Comparison of ENCODE assay signal across 15 mouse cellular contexts in the genomic region with DNA sequence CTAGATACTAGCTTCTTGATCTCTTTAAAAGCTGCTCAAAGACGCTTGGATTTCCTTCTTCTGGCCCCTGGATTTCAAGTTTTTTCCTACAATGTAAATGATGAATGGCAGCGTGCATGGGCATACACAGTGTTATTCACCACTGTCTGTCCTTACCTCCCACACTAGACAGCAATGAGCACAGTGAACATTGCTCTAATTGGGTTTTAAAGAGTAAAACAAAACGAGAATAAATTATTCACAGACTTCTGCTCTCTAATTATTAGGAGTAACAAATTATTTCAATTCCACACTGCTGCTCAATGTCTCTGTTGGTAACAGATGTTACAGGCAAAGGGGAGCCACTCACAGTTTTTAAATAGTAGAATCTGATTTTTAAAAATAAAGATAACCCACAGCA.
"Had no signal": no experiment of that assay in that cellular context is flagged by ENCODE, and none has a peak within 500 bp of the region (broad histone marks: within the 10 kb centered on the region; RNA-seq: fewer than 3 reads in every experiment).

No protein-coding gene starts in this region.

- H3K27ac ChIP-seq: midbrain, embryonic 10.5 days; midbrain, embryonic 12.5 days; neural tube, embryonic 12.5 days; stomach, embryonic 15.5 days; stomach, postnatal 0 days had no signal

- H3K4me3 ChIP-seq: midbrain, embryonic 10.5 days; midbrain, embryonic 12.5 days; myocyte; neural tube, embryonic 12.5 days; stomach, embryonic 15.5 days had no signal

- DNase-seq: lung, adult 18-20 months; lung, embryonic 14.5 days; lung, postnatal 10 days; lung, postnatal 4 days; midbrain, embryonic 14.5 days; right cerebral cortex, postnatal 14 days; thymus, adult 2 months; thymus, postnatal 25 days; thymus, postnatal 4 days had no signal
